Mouse (Mus musculus): Measurements from ENCODE around the gene Cnpy2. TPM values are rescaled to one million over a fixed set of nuclear protein-coding genes. Genes with fewer than 3 reads are reported as not detected.

Gene Cnpy2
- total and polyA plus RNA-seq, 2 experiments from 2014 or later, result 40.3 to 164 TPM

GRCm38 (mm10) chr10:128337306-128338181 is 15.3 kb downstream of the Cnpy2 start, which contains the start of gene Cs:
Gene Cs (plus strand): TSS chr10:128337734.
- H3K4me3 ChIP-seq (ENCODE audit: low read depth, low read length), result peak within 1 kb of the TSS; percentile 75
- ATAC-seq (ENCODE audit: low FRiP score), result peak; percentile 98
- H3K27me3 ChIP-seq (ENCODE audit: insufficient read depth, low read length), result no peaks in the 10 kb centered on the region
- peak within 1 kb of the TSS; percentile 91 for H3K27ac ChIP-seq (ENCODE audit: low read depth, low read length)
- WGBS, result 1% methylated on average over 61 of the region's 61 CpGs
- no peaks in the 10 kb centered on the region for H3K36me3 ChIP-seq (ENCODE audit: insufficient read depth, low read length)
- TF ChIP-seq CTCF (IDR thresholded peaks at IDR 0.05), result no peak
- no peaks in the 10 kb centered on the region for H3K9me3 ChIP-seq (ENCODE audit: low read length)
- peak within 1 kb of the TSS; percentile 60 for H3K9ac ChIP-seq (replicated peaks; ENCODE audit: low read length, poor library complexity, severe bottlenecking)
- DNase-seq (ENCODE audit: low spot score), result peak; percentile 98
- peaks cover 8% of the 10 kb centered on the region; the same call in 1 of the 2 replicates for H3K4me1 ChIP-seq (ENCODE audit: insufficient read depth, low read length)
- H3K4me2 ChIP-seq (ENCODE audit: low read depth, low read length, poor library complexity, severe bottlenecking), result peak within 1 kb of the TSS; percentile 61

- H3K27me3 ChIP-seq (ENCODE audit: insufficient read depth, low read length), result no peaks in the 10 kb centered on the region
- no peaks in the 10 kb centered on the region for H3K36me3 ChIP-seq (ENCODE audit: insufficient read depth, low read length)
- WGBS, result 28% methylated on average over 5 of the region's 5 CpGs
- H3K4me3 ChIP-seq (ENCODE audit: low read depth, low read length), result peak overlapping the region; percentile 75
- H3K4me1 ChIP-seq (ENCODE audit: insufficient read depth, low read length), result peaks cover 8% of the 10 kb centered on the region; the same call in 1 of the 2 replicates
- no peak for ATAC-seq (ENCODE audit: low FRiP score)
- TF ChIP-seq CTCF (IDR thresholded peaks at IDR 0.05), result no peak
- peak overlapping the region; percentile 60 for H3K9ac ChIP-seq (replicated peaks; ENCODE audit: low read length, poor library complexity, severe bottlenecking)
- H3K27ac ChIP-seq (ENCODE audit: low read depth, low read length), result peak overlapping the region; percentile 91
- DNase-seq (ENCODE audit: low spot score), result no peak
- no peaks in the 10 kb centered on the region for H3K9me3 ChIP-seq (ENCODE audit: low read length)
- peak overlapping the region; percentile 50 for H3K4me2 ChIP-seq (ENCODE audit: low read depth, low read length, poor library complexity, severe bottlenecking)
Observed at GRCm38 (mm10) chr10:128338415-128338814, 16.2 kb downstream of the Cnpy2 start.

GRCm38 (mm10) chr10:128338948-128339347 is 16.7 kb downstream of the Cnpy2 start:
- no peaks in the 10 kb centered on the region for H3K9me3 ChIP-seq (ENCODE audit: low read length)
- H3K27me3 ChIP-seq (ENCODE audit: insufficient read depth, low read length), result no peaks in the 10 kb centered on the region
- H3K27ac ChIP-seq (ENCODE audit: low read depth, low read length), result no peak overlapping the region
- 65% methylated on average over 2 of the region's 2 CpGs for WGBS
- H3K9ac ChIP-seq (replicated peaks; ENCODE audit: low read length, poor library complexity, severe bottlenecking), result 0 out of 2 replicates have a peak overlapping the region, but pooled peaks have one; percentile 60
- peak overlapping the region; percentile 75; the same call in 1 of the 2 replicates for H3K4me3 ChIP-seq (ENCODE audit: low read depth, low read length)
- no peak for TF ChIP-seq CTCF (IDR thresholded peaks at IDR 0.05)
- ATAC-seq (ENCODE audit: low FRiP score), result no peak
- DNase-seq (ENCODE audit: low spot score), result no peak
- H3K36me3 ChIP-seq (ENCODE audit: insufficient read depth, low read length), result no peaks in the 10 kb centered on the region
- peaks cover 8% of the 10 kb centered on the region; the same call in 1 of the 2 replicates for H3K4me1 ChIP-seq (ENCODE audit: insufficient read depth, low read length)
- H3K4me2 ChIP-seq (ENCODE audit: low read depth, low read length, poor library complexity, severe bottlenecking), result peak overlapping the region; percentile 50

GRCm38 (mm10) chr10:128340257-128340656 is 18.0 kb downstream of the Cnpy2 start:
- no peaks in the 10 kb centered on the region for H3K36me3 ChIP-seq (ENCODE audit: insufficient read depth, low read length)
- H3K4me3 ChIP-seq (ENCODE audit: low read depth, low read length), result no peak overlapping the region
- no peaks in the 10 kb centered on the region for H3K27me3 ChIP-seq (ENCODE audit: insufficient read depth, low read length)
- H3K9me3 ChIP-seq (ENCODE audit: low read length), result no peaks in the 10 kb centered on the region
- no peak for DNase-seq (ENCODE audit: low spot score)
- H3K4me1 ChIP-seq (ENCODE audit: insufficient read depth, low read length), result peaks cover 8% of the 10 kb centered on the region; the same call in 1 of the 2 replicates
- no peak overlapping the region for H3K27ac ChIP-seq (ENCODE audit: low read depth, low read length)
- H3K9ac ChIP-seq (replicated peaks; ENCODE audit: low read length, poor library complexity, severe bottlenecking), result no peak overlapping the region
- no peak overlapping the region for H3K4me2 ChIP-seq (ENCODE audit: low read depth, low read length, poor library complexity, severe bottlenecking)
- peak; percentile 41 for TF ChIP-seq CTCF (IDR thresholded peaks at IDR 0.05)
- 85% methylated on average over 2 of the region's 2 CpGs for whole genome bisulfite sequencing
- ATAC-seq (ENCODE audit: low FRiP score), result no peak

GRCm38 (mm10) chr10:128343436-128343835 is 21.2 kb downstream of the Cnpy2 start:
- Histone ChIP-seq H3K36me3 (ENCODE audit: insufficient read depth, low read length) (no peaks in the 10 kb centered on the region), H3K27me3 (ENCODE audit: insufficient read depth, low read length) (no peaks in the 10 kb centered on the region), H3K9me3 (ENCODE audit: low read length) (no peaks in the 10 kb centered on the region), H3K27ac (ENCODE audit: low read depth, low read length) (no peak overlapping the region), H3K4me3 (ENCODE audit: low read depth, low read length) (no peak overlapping the region), H3K9ac (replicated peaks; ENCODE audit: low read length, poor library complexity, severe bottlenecking) (no peak overlapping the region), H3K4me1 (ENCODE audit: insufficient read depth, low read length) (peaks cover 7% of the 10 kb centered on the region; the same call in 1 of the 2 replicates), H3K4me2 (ENCODE audit: low read depth, low read length, poor library complexity, severe bottlenecking) (no peak overlapping the region)
- TF ChIP-seq CTCF (IDR thresholded peaks at IDR 0.05), result no peak
- ATAC-seq (ENCODE audit: low FRiP score), result no peak
- peak; percentile 16 for DNase-seq (ENCODE audit: low spot score)
- 88% methylated on average over 1 of the region's 1 CpGs for WGBS

Data from midbrain, postnatal 0 days (tissue).